Mouse (Mus musculus): ENCODE data around the gene Prss47. TPM values are rescaled to one million over a fixed set of nuclear protein-coding genes. Genes with fewer than 3 reads are reported as not detected.

Prss47 gene
- not detected for polyA plus RNA-seq (2014; fragmentation: Illumina TruSeq; extraction: RNeasy Lipid Tissue Mini Kit (QIAGEN cat#74804))

DNA sequence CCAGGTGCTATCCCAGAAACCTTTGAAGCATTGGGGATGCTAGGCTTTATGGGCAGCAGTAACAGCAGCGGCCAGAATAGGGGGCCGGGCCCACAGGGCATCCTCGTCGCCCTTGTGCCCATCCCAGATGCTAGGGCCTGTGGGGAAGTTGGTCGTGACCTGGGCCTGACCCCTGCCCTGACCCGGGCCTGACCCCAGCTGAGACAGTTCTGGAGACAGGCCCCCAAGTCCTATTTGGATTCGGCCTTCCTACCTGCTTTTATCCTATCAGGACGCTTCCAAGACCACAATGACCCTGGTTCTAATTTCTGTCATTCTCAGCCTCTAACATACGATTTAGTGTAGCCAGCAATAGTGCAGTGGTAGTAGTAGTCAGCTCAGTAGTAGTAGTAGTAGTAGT, at the start of gene Prss47:
Prss47 (minus strand) TSS at position 101 of the 400 bp plus-strand sequence.

DNA sequence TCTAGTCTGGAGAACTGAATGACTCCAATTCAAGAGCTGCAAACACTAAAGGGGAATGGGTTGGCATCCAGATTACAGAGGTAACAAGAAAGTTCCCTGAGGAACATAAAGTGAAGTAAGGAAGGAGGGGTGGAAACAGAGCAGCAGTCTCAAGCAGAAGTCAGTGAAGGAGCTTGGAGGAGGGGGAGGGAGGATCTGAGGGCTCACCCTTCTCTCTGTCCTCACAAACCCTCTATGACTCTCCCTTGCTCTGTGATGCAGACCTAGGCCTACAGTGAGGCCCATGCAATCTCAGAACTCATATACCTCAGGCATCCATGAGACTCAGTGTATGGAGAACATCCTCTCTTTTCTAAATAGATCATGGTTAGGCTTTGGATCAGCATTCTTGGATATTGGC, 19.8 kb downstream of the Prss47 start, which contains the start of gene Spata31d1c:
Spata31d1c (plus strand) TSS at position 301 of the 400 bp plus-strand sequence.

Other genes starting within 250 kb of the Prss47 start
- gene Cntnap3, start 148.8 kb downstream of the Prss47 start, polyA plus RNA-seq (2014; fragmentation: Illumina TruSeq; extraction: RNeasy Lipid Tissue Mini Kit (QIAGEN cat#74804)), result 0.74 TPM
- gene Spata31, start 135.4 kb downstream of the Prss47 start, polyA plus RNA-seq (2014; fragmentation: Illumina TruSeq; extraction: RNeasy Lipid Tissue Mini Kit (QIAGEN cat#74804)), result not detected
- not detected for gene Spata31d1c, start 19.7 kb downstream of the Prss47 start, polyA plus RNA-seq (2014; fragmentation: Illumina TruSeq; extraction: RNeasy Lipid Tissue Mini Kit (QIAGEN cat#74804))
- 116 TPM for gene Mfsd14b, start 60.2 kb upstream of the Prss47 start, polyA plus RNA-seq (2014; fragmentation: Illumina TruSeq; extraction: RNeasy Lipid Tissue Mini Kit (QIAGEN cat#74804))
- not detected for gene Olfr465-ps1, start 85.3 kb upstream of the Prss47 start, polyA plus RNA-seq (2014; fragmentation: Illumina TruSeq; extraction: RNeasy Lipid Tissue Mini Kit (QIAGEN cat#74804))
- gene Olfr466, start 97.5 kb upstream of the Prss47 start, polyA plus RNA-seq (2014; fragmentation: Illumina TruSeq; extraction: RNeasy Lipid Tissue Mini Kit (QIAGEN cat#74804)), result not detected
- 88.2 TPM for gene Nlrp4f, start 153.2 kb upstream of the Prss47 start, polyA plus RNA-seq (2014; fragmentation: Illumina TruSeq; extraction: RNeasy Lipid Tissue Mini Kit (QIAGEN cat#74804))
- not detected for gene Gm10775, start 206.8 kb upstream of the Prss47 start, polyA plus RNA-seq (2014; fragmentation: Illumina TruSeq; extraction: RNeasy Lipid Tissue Mini Kit (QIAGEN cat#74804))
- gene Zfp369, start 226.1 kb upstream of the Prss47 start, polyA plus RNA-seq (2014; fragmentation: Illumina TruSeq; extraction: RNeasy Lipid Tissue Mini Kit (QIAGEN cat#74804)), result 50.1 TPM

All from ovary, adult 10 weeks (tissue).